Mouse (Mus musculus) spleen, adult 2 months (tissue): ENCODE results near the gene Mov10l1.

Source experiments
- CTCF ChIP-seq: fragments of 200-500 bp; IDR thresholded peaks from 2 replicates; pipeline ENCODE4 v1.5.1; 2011; ENCODE audit warnings: mild to moderate bottlenecking, inconsistent platforms; ENCODE audit not compliant: insufficient read depth, insufficient read length, insufficient replicate concordance; ENCODE audit errors: extremely low read depth
- POLR2A ChIP-seq: fragments of 200-500 bp; IDR thresholded peaks from 2 replicates; pipeline ENCODE4 v1.6.1; 2011; ENCODE audit warnings: low read depth, low read length, inconsistent platforms

DNA sequence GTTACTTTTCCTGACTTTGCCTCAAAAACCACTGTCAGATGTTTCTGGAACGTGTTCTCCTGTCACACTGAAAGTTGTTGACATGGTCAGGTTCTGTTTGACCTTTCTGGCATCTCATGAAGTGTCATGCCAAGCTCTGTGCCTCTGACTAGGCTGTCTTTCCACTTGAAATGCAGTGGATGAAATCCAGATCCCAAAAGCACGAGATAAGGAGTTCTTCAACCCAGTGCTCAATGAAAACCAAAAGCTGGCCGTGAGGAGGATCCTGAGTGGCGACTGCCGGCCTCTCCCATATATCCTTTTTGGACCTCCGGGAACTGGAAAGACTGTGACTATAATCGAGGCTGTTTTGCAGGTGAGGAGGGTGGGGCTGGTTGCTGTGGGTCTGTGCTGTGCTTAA lies 37.4 kb downstream of the Mov10l1 start:
- TF ChIP-seq CTCF (no peak), POLR2A (no peak)
